Mouse (Mus musculus) large intestine, adult 2 months (tissue): ENCODE measurements around the gene H2afb2. TPM values are rescaled to one million over a fixed set of nuclear protein-coding genes. Genes with fewer than 3 reads are reported as not detected.

Source experiments
- DNase-seq: peaks from one replicate; pipeline ENCODE4 v3.0.0-alpha.2; 2012; ENCODE audit warnings: low read depth, low spot score
- WGBS: fragments of 180-500 bp; shearing (Covaris S2); methylation state at CpG from one replicate; pipeline ENCODE4 v1.1.7; 2018; 5-methylcytosine and 5-hydroxymethylcytosine counted together
- polyA plus RNA-seq: library from polyadenylated mRNA; depleted of rRNA; stranded (reverse); fragments of >200 nt; gene quantifications from 2 replicates; pipeline ENCODE4 v1.2.3, GENCODE M21; 2012; rRNA removed

The H2afb2 gene
- polyA plus RNA-seq = not detected in 2 replicates

DNA sequence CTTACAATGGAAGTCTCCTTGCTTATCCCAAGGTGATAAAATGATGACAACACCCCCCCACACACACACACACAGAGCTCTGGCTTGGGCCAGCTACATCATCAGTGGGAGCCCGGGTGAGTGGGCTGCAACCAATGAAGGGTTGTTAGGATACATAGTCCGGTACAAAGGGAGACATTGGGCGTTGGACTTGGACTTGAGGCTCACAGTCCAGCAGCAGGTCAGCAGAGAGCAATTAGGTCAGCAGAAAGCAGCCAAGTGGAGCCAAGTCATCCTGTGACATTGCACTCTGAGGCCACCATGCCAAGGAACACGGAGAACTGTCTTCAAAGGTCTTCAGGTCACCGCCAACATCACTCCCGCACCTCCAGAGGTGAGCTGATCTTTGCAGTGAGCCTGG lies at the start of gene H2afb2:
Gene H2afb2, plus strand, starts transcription at position 301 of the 400 bp plus-strand sequence.
- DNase-seq = no peak
- WGBS = 84% methylated on average over 6 of the region's 6 CpGs

Other genes starting within 250 kb of the H2afb2 start
- not detected in 2 replicates for gene Cpxcr1, start 232.2 kb upstream of the H2afb2 start, polyA plus RNA-seq